Comparison of ENCODE assay signal across 14 mouse cellular contexts in the genomic region with DNA sequence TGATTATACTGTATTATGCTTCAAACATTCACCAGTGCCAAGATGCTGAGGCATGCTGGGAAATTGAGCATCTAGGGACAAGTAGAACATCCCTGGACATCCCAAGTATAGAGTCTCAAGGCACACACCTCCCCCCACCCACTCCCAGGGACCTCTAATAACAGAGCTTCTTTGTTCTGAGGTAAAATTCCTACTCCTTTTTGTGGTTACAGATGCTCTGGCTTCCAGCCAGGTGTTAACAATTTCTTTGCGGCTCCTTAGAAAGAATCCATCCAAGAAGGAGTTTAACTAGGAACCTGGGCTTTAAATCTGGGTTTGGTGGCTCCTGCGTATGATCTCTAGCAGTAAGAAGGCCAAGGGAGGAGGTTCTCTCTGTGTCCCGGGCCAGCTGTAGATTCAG. TPM values are rescaled to one million over a fixed set of nuclear protein-coding genes. Genes with fewer than 3 reads are reported as not detected.
A peak's percentile ranks its signal among the peaks of the same experiment; 100 is the strongest.
DNase-seq lines count a peak whose midpoint lies in the region; ATAC-seq and TF ChIP-seq lines count a peak whose summit lies in the region.
"Had no signal": no experiment of that assay in that cellular context is flagged by ENCODE, and none has a peak within 500 bp of the region (broad histone marks: within the 10 kb centered on the region; RNA-seq: fewer than 3 reads in every experiment).

No protein-coding gene starts in this region.

- CTCF ChIA-PET in Patski (lab: Charles Lee) = interaction anchor here (4.3 kb wide), 1 partner anchor 90 kb away, joined by 18 read pairs; no protein-coding TSS in a partner anchor

- POLR2A ChIA-PET in Patski (lab: Charles Lee) = no interaction called here

- no peak for DNase-seq in layer of hippocampus, adult 2 months (ENCODE audit: low spot score in 2 of 2)
- DNase-seq in layer of hippocampus, postnatal 10 days (ENCODE audit: low spot score in 2 of 2) = no peak
- DNase-seq in 3134 (ENCODE audit: extremely low read depth, insufficient read length, low spot score) (peak; percentile 59), Patski (ENCODE audit: low read depth, low spot score) (peak; percentile 43)
- DNase-seq in forelimb bud, embryonic 11.5 days (ENCODE audit: low read depth, low spot score) = peak; percentile 32
- no peak for DNase-seq in ovary, postnatal 14 days (ENCODE audit: low spot score)
- no peak for DNase-seq in B cell, adult 2 months
- no peak for DNase-seq in midbrain, embryonic 11.5 days (ENCODE audit: low spot score, missing footprints)
- DNase-seq: retina, postnatal 1 day; thymus, postnatal 36 days had no signal

- H3K4me2 ChIP-seq in midbrain, embryonic 11.5 days = no peak overlapping the region
- H3K4me2 ChIP-seq: heart, embryonic 12.5 days; intestine, embryonic 15.5 days; limb, embryonic 15.5 days had no signal

- H3K9me3 ChIP-seq in midbrain, embryonic 11.5 days (ENCODE audit: control insufficient read depth, low read length) = no peaks in the 10 kb centered on the region
- H3K9me3 ChIP-seq: heart, embryonic 12.5 days; intestine, embryonic 15.5 days; limb, embryonic 15.5 days had no signal

- in situ Hi-C loops in Patski (cut with MboI; ENCODE audit: low pct_unique_long_range_greater_than_20kb) = loop anchor here (10.0 kb wide), 1 partner anchor 392 kb away; no protein-coding TSS in a partner anchor

- peak overlapping the region; percentile 83 for H3K27ac ChIP-seq in layer of hippocampus, adult 2 months
- H3K27ac ChIP-seq in midbrain, embryonic 11.5 days (ENCODE audit: low read depth, low read length) = no peak overlapping the region
- H3K27ac ChIP-seq: intestine, embryonic 15.5 days; limb, embryonic 15.5 days; macrophage had no signal

- H3K4me3 ChIP-seq in layer of hippocampus, adult 2 months = no peak overlapping the region
- no peak overlapping the region for H3K4me3 ChIP-seq in midbrain, embryonic 11.5 days (ENCODE audit: low read depth, low read length)
- H3K4me3 ChIP-seq: heart, embryonic 12.5 days; intestine, embryonic 15.5 days; limb, embryonic 15.5 days had no signal

- peaks cover 16% of the 10 kb centered on the region for H3K36me3 ChIP-seq in midbrain, embryonic 11.5 days (ENCODE audit: control insufficient read depth, insufficient read depth, low read length)

- ATAC-seq in Patski = no peak
- no peak for ATAC-seq in midbrain, embryonic 11.5 days (ENCODE audit: low FRiP score)
- ATAC-seq: intestine, embryonic 15.5 days had no signal

- peaks cover 22% of the 10 kb centered on the region for H3K4me1 ChIP-seq in midbrain, embryonic 11.5 days (ENCODE audit: control insufficient read depth, insufficient read depth, low read length)
- H3K4me1 ChIP-seq: intestine, embryonic 15.5 days had no signal

- no peaks in the 10 kb centered on the region for H3K27me3 ChIP-seq in Patski
- no peaks in the 10 kb centered on the region for H3K27me3 ChIP-seq in midbrain, embryonic 11.5 days (ENCODE audit: control insufficient read depth, insufficient read depth, low read length)
- H3K27me3 ChIP-seq: heart, embryonic 12.5 days; intestine, embryonic 15.5 days; limb, embryonic 15.5 days had no signal

- WGBS in midbrain, embryonic 11.5 days = 78% methylated on average over 3 of the region's 3 CpGs

- TF ChIP-seq CTCF in layer of hippocampus, adult 2 months (conservative IDR thresholded peaks at IDR 0.05) = no peak
- no peak for TF ChIP-seq CTCF in Patski (IDR thresholded peaks at IDR 0.05)

- H3K9ac ChIP-seq in midbrain, embryonic 11.5 days (ENCODE audit: low read length) = no peak overlapping the region
- H3K9ac ChIP-seq: heart, embryonic 12.5 days; intestine, embryonic 15.5 days; limb, embryonic 15.5 days had no signal

RNA-seq across cellular contexts. Expression of a gene that starts 22.6 kb away (rescaled TPM):
- total RNA-seq in layer of hippocampus, adult 2 months (2021) = 10 to 100 TPM; 66.8 to 82.0 TPM
- 10 to 100 TPM; 78.3 to 94.2 TPM for total RNA-seq in layer of hippocampus, postnatal 10 days (2021)
- 487 TPM for polyA plus RNA-seq in Patski (2021)
- polyA plus RNA-seq in midbrain, embryonic 11.5 days (2014; fragmentation: Nextera tagmentation; extraction: Ambion mirVana) = 317 and 361 TPM in 2 replicates

RNA-seq across cellular contexts. Expression of a gene that starts 36.9 kb away (rescaled TPM):
- 10 to 100 TPM in 1 of 2 experiments, 1 to 10 TPM in 1; 8.3 to 10.3 TPM for total RNA-seq in layer of hippocampus, adult 2 months (2021)
- total RNA-seq in layer of hippocampus, postnatal 10 days (2021) = 10 to 100 TPM; 11.5 to 13.6 TPM
- polyA plus RNA-seq in Patski (2021) = 0.01 TPM
- 4.3 and 5.7 TPM in 2 replicates for polyA plus RNA-seq in midbrain, embryonic 11.5 days (2014; fragmentation: Nextera tagmentation; extraction: Ambion mirVana)
- polyA plus RNA-seq: macrophage had no signal

Comparison
In these comparisons a context has a peak if more than half of its experiments do, and no peak if none do; other contexts are left out.
1. DNase-seq: peak in 3134 (single experiment), Patski (single experiment) and forelimb bud, embryonic 11.5 days (single experiment); none in layer of hippocampus, adult 2 months (0 of 2), layer of hippocampus, postnatal 10 days (0 of 2), ovary, postnatal 14 days (single experiment), B cell, adult 2 months (0 of 2) and midbrain, embryonic 11.5 days (single experiment).